Mouse (Mus musculus): ENCODE measurements around the gene Nek3. TPM values are rescaled to one million over a fixed set of nuclear protein-coding genes. Genes with fewer than 3 reads are reported as not detected.

Gene Nek3
- polyA plus RNA-seq, 1 experiment from 2014 or later, result 6.9 TPM

DNA sequence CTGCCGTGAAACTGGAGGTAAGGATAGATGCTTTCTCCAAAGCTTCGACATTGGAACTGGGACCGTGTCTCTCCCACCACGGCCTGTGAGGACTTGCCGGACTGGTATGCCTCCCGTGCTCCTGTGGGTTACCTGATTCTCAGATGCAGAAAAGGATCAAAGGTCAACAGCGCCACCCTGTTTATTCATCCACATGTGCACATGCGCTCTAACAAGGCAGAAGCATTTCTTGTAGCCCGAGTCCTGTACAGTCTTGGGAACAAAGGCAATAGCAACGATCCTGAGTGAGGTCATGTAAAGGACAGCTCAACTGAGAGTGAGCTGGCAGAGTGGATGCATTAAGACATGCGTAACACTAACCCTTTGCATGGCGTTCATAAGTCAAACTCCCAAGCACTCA lies 34.2 kb downstream of the Nek3 start:
- H3K27ac ChIP-seq (ENCODE audit: low read length), result no peak overlapping the region
- no peaks in the 10 kb centered on the region; the same call in 1 of the 2 replicates for H3K36me3 ChIP-seq (ENCODE audit: control insufficient read depth, insufficient read depth)
- no peak overlapping the region for H3K4me3 ChIP-seq (replicated peaks; ENCODE audit: low read length)
- no peak overlapping the region for H3K9ac ChIP-seq (replicated peaks; ENCODE audit: low read depth, low read length)
- no peaks in the 10 kb centered on the region for H3K9me3 ChIP-seq (ENCODE audit: control insufficient read depth, low read length)
- WGBS, result 90% methylated on average over 12 of the region's 12 CpGs
- H3K4me1 ChIP-seq (replicated peaks; ENCODE audit: control insufficient read depth, insufficient read depth, low read length), result no peaks in the 10 kb centered on the region
- no peak overlapping the region for H3K4me2 ChIP-seq (ENCODE audit: low read length)
- H3K27me3 ChIP-seq (replicated peaks; ENCODE audit: control insufficient read depth, insufficient read depth, low read length), result no peaks in the 10 kb centered on the region
- no peak for ATAC-seq

DNA sequence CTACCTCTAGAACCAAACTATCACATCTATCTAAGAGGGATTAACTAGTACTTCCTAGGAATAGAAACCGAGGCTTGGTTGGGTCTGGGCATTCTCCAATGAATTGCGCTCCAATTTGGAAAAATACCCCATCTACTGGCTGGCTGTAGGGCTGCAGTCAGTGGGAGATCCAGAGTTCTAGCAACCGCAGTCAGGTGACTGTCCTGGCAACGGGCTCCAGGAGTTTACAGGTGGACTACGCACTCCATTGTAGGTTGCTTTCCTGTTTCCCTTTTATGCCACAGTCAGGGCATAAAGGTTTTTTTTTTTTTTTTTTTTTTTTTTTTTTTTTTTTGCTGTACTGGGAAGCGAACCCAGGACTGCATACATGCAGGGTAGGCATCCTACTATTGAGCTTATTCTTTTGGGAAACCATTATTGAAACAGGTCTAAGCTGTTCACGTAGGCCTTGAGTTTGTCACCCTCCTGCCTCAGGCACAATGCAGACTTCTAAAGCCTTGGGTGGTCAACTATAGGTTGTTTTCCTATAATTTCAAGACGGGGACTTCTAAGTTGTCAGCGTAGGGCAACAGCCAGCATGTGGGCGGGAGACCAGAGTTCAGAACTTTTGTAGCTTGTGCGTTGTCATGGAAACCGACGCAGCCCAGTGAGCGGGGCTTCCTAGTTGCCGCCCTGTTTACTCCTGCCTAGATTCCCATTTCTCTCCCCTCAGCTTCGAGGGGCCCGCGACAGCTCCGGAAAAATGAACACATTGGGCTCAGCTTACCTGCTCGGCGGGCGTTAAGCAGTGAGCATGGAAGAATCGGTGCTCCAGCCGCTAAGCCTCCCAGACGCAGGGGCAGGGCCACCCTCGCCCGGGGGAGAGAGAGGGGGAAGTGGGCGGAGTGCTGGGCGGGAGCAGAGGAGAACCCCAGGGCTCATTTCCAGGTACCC lies 41.7 kb downstream of the Nek3 start, which contains the start of gene Nek5:
Gene Nek5, minus strand, starts transcription at position 834 of the 933 bp plus-strand sequence.
- peak within 1 kb of the TSS; percentile 44 for H3K4me3 ChIP-seq (replicated peaks; ENCODE audit: low read length)
- H3K4me2 ChIP-seq (ENCODE audit: low read length), result peak within 1 kb of the TSS; percentile 81
- WGBS, result 1% methylated on average over 29 of the region's 29 CpGs
- no peak within 1 kb of the TSS for H3K27ac ChIP-seq (ENCODE audit: low read length)
- no peaks in the 10 kb centered on the region for H3K9me3 ChIP-seq (ENCODE audit: control insufficient read depth, low read length)
- H3K36me3 ChIP-seq (ENCODE audit: control insufficient read depth, insufficient read depth), result no peaks in the 10 kb centered on the region; the same call in 1 of the 2 replicates
- peak within 1 kb of the TSS; percentile 46 for H3K9ac ChIP-seq (replicated peaks; ENCODE audit: low read depth, low read length)
- H3K27me3 ChIP-seq (replicated peaks; ENCODE audit: control insufficient read depth, insufficient read depth, low read length), result no peaks in the 10 kb centered on the region; the same call in 1 of the 2 replicates
- peak; percentile 86 for ATAC-seq
- H3K4me1 ChIP-seq (replicated peaks; ENCODE audit: control insufficient read depth, insufficient read depth, low read length), result peaks cover 6% of the 10 kb centered on the region

DNA sequence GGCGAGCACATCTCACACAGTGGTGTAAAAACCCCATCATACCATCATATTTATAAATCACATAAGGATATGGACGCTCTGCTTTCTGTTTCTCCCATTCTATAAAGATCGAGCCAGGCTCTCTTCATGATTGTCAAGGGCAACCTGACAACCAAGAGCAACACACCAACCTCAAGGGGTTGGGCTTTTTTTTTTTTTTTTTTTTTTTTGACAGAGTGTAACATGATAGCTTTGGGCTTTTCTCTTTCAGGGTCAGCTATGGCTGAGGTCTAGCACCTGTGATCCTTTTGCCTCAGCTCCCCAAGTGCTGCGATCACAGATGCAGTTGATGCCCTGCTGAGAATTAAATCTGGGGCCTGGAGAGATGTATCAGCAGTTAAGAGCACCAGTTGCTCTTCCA lies 59.2 kb downstream of the Nek3 start:
- WGBS, result 83% methylated on average over 4 of the region's 4 CpGs
- Histone ChIP-seq H3K27ac (ENCODE audit: low read length) (no peak overlapping the region), H3K4me2 (ENCODE audit: low read length) (no peak overlapping the region), H3K27me3 (replicated peaks; ENCODE audit: control insufficient read depth, insufficient read depth, low read length) (no peaks in the 10 kb centered on the region), H3K36me3 (ENCODE audit: control insufficient read depth, insufficient read depth) (no peaks in the 10 kb centered on the region), H3K9ac (replicated peaks; ENCODE audit: low read depth, low read length) (no peak overlapping the region), H3K4me1 (replicated peaks; ENCODE audit: control insufficient read depth, insufficient read depth, low read length) (no peaks in the 10 kb centered on the region), H3K9me3 (ENCODE audit: control insufficient read depth, low read length) (no peaks in the 10 kb centered on the region), H3K4me3 (replicated peaks; ENCODE audit: low read length) (no peak overlapping the region)
- ATAC-seq, result no peak

DNA sequence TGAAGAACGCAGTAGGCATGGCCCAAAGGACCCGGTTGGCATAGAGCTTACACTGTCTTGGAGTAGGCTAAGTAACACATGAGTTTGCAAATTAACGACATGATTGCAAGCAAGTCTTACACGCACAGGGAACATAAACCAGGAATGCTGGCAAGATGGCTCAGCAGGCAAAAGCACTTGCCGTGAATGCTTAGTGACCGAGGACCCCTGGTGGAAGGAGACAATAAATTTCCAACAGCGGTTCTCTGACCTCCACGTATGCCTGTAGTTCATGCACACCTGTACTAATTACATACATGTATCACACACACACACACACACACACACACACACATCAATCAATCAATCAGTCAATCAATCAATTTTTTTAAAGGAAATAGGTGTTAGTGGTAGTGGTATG lies 74.7 kb downstream of the Nek3 start:
- Histone ChIP-seq H3K27ac (ENCODE audit: low read length) (no peak overlapping the region), H3K9me3 (ENCODE audit: control insufficient read depth, low read length) (no peaks in the 10 kb centered on the region), H3K4me2 (ENCODE audit: low read length) (no peak overlapping the region), H3K9ac (replicated peaks; ENCODE audit: low read depth, low read length) (no peak overlapping the region), H3K4me3 (replicated peaks; ENCODE audit: low read length) (no peak overlapping the region), H3K36me3 (ENCODE audit: control insufficient read depth, insufficient read depth) (no peaks in the 10 kb centered on the region), H3K4me1 (replicated peaks; ENCODE audit: control insufficient read depth, insufficient read depth, low read length) (no peaks in the 10 kb centered on the region), H3K27me3 (replicated peaks; ENCODE audit: control insufficient read depth, insufficient read depth, low read length) (no peaks in the 10 kb centered on the region)
- 57% methylated on average over 8 of the region's 8 CpGs for WGBS
- no peak for ATAC-seq

DNA sequence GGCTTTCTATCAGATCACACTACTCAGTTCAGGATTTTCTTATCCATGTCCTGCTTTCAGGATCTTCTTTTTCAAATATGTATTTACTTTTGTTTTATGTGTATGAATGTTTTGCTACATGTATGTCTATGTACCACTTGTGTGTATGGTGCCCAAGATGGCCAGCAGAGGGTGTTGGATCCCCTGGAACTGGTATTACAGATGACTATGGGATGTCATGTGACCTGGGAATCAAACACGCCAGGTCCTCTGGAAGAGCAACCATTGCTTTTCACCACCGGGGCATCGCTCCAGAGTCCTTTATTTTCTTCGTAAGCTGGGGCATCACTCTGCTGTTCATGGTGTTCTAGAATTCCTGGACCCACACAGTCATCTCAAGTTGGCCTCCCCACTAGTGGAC lies 77.0 kb downstream of the Nek3 start:
- Histone ChIP-seq H3K36me3 (ENCODE audit: control insufficient read depth, insufficient read depth) (no peaks in the 10 kb centered on the region), H3K4me1 (replicated peaks; ENCODE audit: control insufficient read depth, insufficient read depth, low read length) (no peaks in the 10 kb centered on the region), H3K9ac (replicated peaks; ENCODE audit: low read depth, low read length) (no peak overlapping the region), H3K27ac (ENCODE audit: low read length) (no peak overlapping the region), H3K4me3 (replicated peaks; ENCODE audit: low read length) (no peak overlapping the region), H3K9me3 (ENCODE audit: control insufficient read depth, low read length) (no peaks in the 10 kb centered on the region), H3K4me2 (ENCODE audit: low read length) (no peak overlapping the region), H3K27me3 (replicated peaks; ENCODE audit: control insufficient read depth, insufficient read depth, low read length) (no peaks in the 10 kb centered on the region)
- 96% methylated on average over 4 of the region's 4 CpGs for WGBS
- no peak for ATAC-seq

DNA sequence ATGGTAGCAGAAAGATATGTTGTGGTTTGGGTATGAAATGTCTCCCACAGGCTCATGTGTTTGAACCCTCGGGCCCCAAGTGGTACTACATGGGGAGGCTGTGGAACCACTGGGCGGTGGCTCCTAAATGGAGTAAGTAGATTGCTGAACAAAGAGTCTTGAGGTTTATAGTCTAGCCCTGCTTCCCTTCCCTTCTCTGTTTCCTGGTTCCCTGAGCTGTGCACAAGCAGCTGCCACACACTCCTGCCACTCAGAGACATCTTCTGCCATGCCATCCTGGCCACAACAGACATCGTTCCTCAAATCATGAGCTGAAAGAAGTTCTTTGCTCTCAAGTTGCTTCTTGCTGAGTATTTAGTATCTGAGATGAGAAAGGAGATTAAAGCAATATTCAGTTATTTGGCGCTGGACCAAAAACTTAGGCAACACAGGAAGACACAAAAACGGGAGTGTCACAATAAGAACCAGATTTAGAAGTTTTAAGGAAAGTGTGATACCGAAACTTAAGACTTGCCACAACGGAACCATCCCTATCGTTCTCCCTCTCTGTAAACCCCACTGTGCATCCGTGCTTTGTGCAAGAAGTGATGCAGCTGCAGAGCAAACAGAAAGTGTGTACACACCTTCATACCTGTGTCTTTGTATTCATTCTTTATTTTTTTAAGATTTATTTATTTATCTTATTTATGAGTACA lies 86.8 kb downstream of the Nek3 start:
- H3K27me3 ChIP-seq (replicated peaks; ENCODE audit: control insufficient read depth, insufficient read depth, low read length), result no peaks in the 10 kb centered on the region
- no peak overlapping the region for H3K9ac ChIP-seq (replicated peaks; ENCODE audit: low read depth, low read length)
- H3K4me3 ChIP-seq (replicated peaks; ENCODE audit: low read length), result no peak overlapping the region
- H3K9me3 ChIP-seq (ENCODE audit: control insufficient read depth, low read length), result no peaks in the 10 kb centered on the region
- WGBS, result 89% methylated on average over 9 of the region's 9 CpGs
- H3K27ac ChIP-seq (ENCODE audit: low read length), result no peak overlapping the region
- H3K4me1 ChIP-seq (replicated peaks; ENCODE audit: control insufficient read depth, insufficient read depth, low read length), result no peaks in the 10 kb centered on the region
- no peak overlapping the region for H3K4me2 ChIP-seq (ENCODE audit: low read length)
- H3K36me3 ChIP-seq (ENCODE audit: control insufficient read depth, insufficient read depth), result no peaks in the 10 kb centered on the region
- no peak for ATAC-seq

Other genes starting within 250 kb of the Nek3 start
- gene Defb15, start 233.7 kb downstream of the Nek3 start, polyA plus RNA-seq (2015; fragmentation: Nextera tagmentation; extraction: Ambion mirVana), result not detected in 2 replicates
- gene Defb35, start 228.1 kb downstream of the Nek3 start, polyA plus RNA-seq (2015; fragmentation: Nextera tagmentation; extraction: Ambion mirVana), result not detected in 2 replicates
- gene Defb13, start 219.7 kb downstream of the Nek3 start, polyA plus RNA-seq (2015; fragmentation: Nextera tagmentation; extraction: Ambion mirVana), result not detected in 2 replicates
- not detected in 2 replicates for gene Fam90a1a, start 207.7 kb downstream of the Nek3 start, polyA plus RNA-seq (2015; fragmentation: Nextera tagmentation; extraction: Ambion mirVana)
- not detected in 2 replicates for gene Ccdc70, start 196.7 kb downstream of the Nek3 start, polyA plus RNA-seq (2015; fragmentation: Nextera tagmentation; extraction: Ambion mirVana)
- gene Atp7b, start 106.1 kb downstream of the Nek3 start, polyA plus RNA-seq (2015; fragmentation: Nextera tagmentation; extraction: Ambion mirVana), result 1.7 and 1.9 TPM in 2 replicates
- gene Alg11, start 105.7 kb downstream of the Nek3 start, polyA plus RNA-seq (2015; fragmentation: Nextera tagmentation; extraction: Ambion mirVana), result 33.6 and 37.8 TPM in 2 replicates
- 0.32 and 0.52 TPM in 2 replicates for gene Nek5, start 41.4 kb downstream of the Nek3 start, polyA plus RNA-seq (2015; fragmentation: Nextera tagmentation; extraction: Ambion mirVana)
- gene Ckap2, start 19.4 kb upstream of the Nek3 start, polyA plus RNA-seq (2015; fragmentation: Nextera tagmentation; extraction: Ambion mirVana), result 24.7 and 27.4 TPM in 2 replicates
- 38.7 and 40.9 TPM in 2 replicates for gene Vps36, start 26.4 kb upstream of the Nek3 start, polyA plus RNA-seq (2015; fragmentation: Nextera tagmentation; extraction: Ambion mirVana)
- 6.6 and 9.2 TPM in 2 replicates for gene Thsd1, start 60.9 kb upstream of the Nek3 start, polyA plus RNA-seq (2015; fragmentation: Nextera tagmentation; extraction: Ambion mirVana)
- gene Tpte, start 117.0 kb upstream of the Nek3 start, polyA plus RNA-seq (2015; fragmentation: Nextera tagmentation; extraction: Ambion mirVana), result not detected in 2 replicates
- gene Slc25a15, start 232.2 kb upstream of the Nek3 start, polyA plus RNA-seq (2015; fragmentation: Nextera tagmentation; extraction: Ambion mirVana), result 8.7 and 11.2 TPM in 2 replicates
- 32.5 and 34.1 TPM in 2 replicates for gene Mrps31, start 244.9 kb upstream of the Nek3 start, polyA plus RNA-seq (2015; fragmentation: Nextera tagmentation; extraction: Ambion mirVana)

Measured in forebrain, embryonic 16.5 days (tissue).